Mouse (Mus musculus): ENCODE measurements around the gene Itga8. TPM values are rescaled to one million over a fixed set of nuclear protein-coding genes. Genes with fewer than 3 reads are reported as not detected.

Gene Itga8
- total and polyA plus RNA-seq, 3 experiments, result 0.93 TPM; not detected in 2

GRCm38 (mm10) chr2:12060034-12060723 is 241.5 kb downstream of the Itga8 start:
- DNase-seq (ENCODE audit: low spot score) (no peak), ATAC-seq (ENCODE audit: extremely low read depth, insufficient number of reproducible peaks, low FRiP score, poor library complexity, severe bottlenecking) (no peak)
- Histone ChIP-seq H3K27me3 (ENCODE audit: insufficient read depth, low read length) (no peaks in the 10 kb centered on the region), H3K4me1 (ENCODE audit: insufficient read depth, low read depth, low read length) (no peaks in the 10 kb centered on the region), H3K4me3 (ENCODE audit: low read depth, low read length) (no peak overlapping the region), H3K9me3 (replicated peaks) (no peaks in the 10 kb centered on the region), H3K36me3 (replicated peaks) (no peaks in the 10 kb centered on the region)
- TF ChIP-seq GATA1 (IDR thresholded peaks at IDR 0.05; ENCODE audit: borderline replicate concordance, low read length) (no peak), POLR2AphosphoS5 (IDR thresholded peaks at IDR 0.05; ENCODE audit: insufficient replicate concordance, low read depth, low read length) (no peak), CTCF (IDR thresholded peaks at IDR 0.05; ENCODE audit: low read depth, low read length) (no peak), GATA2 (IDR thresholded peaks at IDR 0.05; ENCODE audit: borderline replicate concordance, low read depth, low read length) (no peak), TAL1 (conservative IDR thresholded peaks at IDR 0.05; ENCODE audit: low read depth, low read length) (no peak)

Other genes with a start within 250 kb of the Itga8 start
- gene Mindy3, start 117.5 kb upstream of the Itga8 start, total RNA-seq (2014; fragmentation: Nextera tagmentation), result 62.8 and 64.4 TPM in 2 replicates
- 46.4 and 53.9 TPM in 2 replicates for gene Mindy3, start 117.5 kb upstream of the Itga8 start, total RNA-seq (2017)
- gene Mindy3, start 117.5 kb upstream of the Itga8 start, polyA plus RNA-seq (2012), result 91.7 and 113 TPM in 2 replicates

Data from G1E (cell line).